Mouse (Mus musculus) urinary bladder, postnatal 14 days (tissue): ENCODE measurements around the gene Gemin5.
A peak's percentile ranks its signal among the peaks of the same experiment; 100 is the strongest.
"Not testable (repeated sequence)": the region's sequence is repeated elsewhere in the genome, so short reads cannot be mapped to it uniquely, and the experiment has no call there.

ENCODE experiments used
- DNase-seq: peaks from one replicate; pipeline ENCODE4 v3.0.0; 2021; ENCODE audit warnings: low spot score

The Gemin5 gene

DNA sequence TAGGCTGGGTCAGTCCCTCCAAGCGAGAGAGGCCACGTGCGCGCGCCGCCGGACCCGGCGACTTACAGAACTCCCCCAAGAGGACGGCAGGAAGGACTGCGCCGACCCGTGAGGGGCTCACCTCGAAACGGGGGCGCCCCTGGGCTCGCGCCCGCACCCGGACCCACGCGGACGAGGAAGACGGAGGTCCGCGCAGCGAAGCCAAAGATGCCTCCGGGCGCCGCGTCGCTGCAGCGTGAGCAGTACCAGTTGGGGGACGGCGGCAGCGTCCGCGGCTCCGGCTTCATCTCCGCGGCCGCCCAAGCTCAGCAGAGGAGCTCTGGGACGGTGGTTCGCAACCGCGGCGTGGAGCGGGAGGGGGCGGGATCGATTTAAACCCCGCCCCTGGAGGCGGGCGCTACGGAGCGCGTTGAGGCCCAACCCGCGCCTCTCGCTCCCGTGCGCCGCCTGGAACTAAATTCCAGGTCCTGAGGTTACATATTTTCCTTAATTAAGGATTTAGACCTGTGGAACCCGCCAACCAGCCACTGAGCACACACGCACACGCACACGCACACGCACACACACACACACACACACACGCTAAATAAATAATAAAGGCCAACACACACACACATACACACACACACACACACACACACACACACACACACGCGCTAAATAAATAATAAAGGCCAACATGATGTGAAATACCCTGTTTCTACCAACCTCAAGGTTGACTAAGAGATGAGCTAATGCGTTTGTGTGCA, at the start of gene Gemin5:
TSS of gene Gemin5 (minus strand) at position 373 of the 749 bp plus-strand sequence.
- DNase-seq: peak; percentile 85

DNA sequence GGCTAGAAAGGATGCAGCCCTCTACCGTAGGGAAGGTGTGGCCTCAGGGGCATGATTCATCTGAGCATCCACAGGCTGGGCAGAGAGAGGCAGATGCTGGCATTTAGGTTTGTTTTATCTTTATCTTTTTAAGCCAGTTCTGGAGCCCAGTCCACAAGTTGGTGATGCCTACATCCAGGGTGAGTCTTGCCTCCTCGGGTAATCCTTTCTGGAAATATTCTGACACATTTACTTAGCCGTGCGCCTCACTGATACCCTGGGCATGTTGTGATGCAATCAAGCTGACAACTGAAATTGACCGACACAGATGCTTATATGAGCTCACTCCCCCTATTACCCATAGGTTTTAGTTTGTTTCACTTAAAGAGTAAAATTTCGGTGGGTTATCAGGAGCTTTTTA, 48.5 kb upstream of the Gemin5 start:
- DNase-seq: no peak

DNA sequence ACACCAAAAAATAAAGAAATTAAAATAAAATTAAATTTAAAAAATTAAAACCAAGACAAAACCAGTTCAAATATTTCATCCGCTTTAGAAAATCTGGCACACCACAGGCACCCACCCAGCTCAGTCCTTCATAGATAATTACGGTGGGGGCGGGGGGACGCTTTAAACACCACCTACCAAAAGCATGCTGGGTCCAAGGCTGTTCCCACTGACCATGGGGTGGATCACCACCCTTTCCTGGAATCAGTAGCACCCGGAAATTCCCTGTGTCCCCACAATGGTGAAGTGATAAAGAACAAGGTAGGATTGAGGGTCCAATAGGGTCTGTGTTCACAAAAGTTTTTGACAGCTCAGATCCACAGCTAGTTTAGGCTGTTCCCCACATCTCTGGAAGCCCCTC, 47.5 kb upstream of the Gemin5 start:
- DNase-seq: no peak

DNA sequence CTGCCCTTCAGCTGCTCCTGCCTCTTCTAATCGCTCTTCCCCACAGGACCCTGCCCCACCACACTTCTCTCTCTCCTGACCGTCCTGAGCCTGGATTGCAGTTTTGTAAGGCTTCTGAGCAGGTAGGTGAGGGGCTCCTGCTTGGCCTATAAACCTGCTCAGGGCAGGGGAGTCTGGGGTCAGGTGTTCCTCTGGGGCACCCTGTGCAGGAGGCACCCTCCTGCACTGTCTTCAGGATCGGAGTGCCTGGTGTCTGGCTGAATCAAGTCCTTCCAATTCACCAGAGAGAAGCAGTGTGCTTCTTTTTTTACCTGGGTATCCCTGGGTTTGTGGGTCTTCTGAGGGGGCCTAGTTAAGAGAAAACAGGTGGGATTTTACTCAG, 46.7 kb upstream of the Gemin5 start:
- not testable (repeated sequence) for DNase-seq

DNA sequence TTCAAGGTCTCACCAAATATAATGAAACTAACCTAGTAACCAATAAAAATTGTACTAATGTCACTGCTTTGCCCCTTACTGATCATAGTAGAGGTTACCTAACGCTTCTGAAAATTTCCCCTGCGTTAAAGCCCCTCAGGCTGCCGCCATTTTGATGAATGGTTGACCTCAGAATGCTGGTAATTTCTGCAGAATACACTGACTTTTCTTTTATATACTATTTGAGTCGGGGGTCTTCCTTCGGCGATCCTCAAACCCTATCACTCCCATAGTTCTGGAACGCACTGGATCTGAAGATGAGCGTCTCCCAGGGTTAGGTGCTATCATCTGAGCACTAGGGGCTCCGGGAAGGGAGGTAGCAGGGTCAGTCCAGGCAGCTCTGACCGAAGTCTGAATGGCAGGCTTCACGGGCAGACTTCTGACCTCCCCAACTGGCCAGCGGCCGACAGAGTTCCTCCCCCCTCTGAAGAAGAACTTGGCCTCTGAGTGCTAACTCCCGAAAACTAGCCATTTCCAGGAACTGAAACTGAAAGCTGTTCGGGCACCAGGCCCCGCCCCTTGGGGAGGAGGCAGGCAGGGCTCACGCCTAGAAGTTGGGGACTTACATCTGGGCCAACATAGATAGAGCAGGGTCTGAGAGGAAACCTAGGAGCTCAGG, 46.2 kb upstream of the Gemin5 start:
- peak; percentile 83 for DNase-seq

DNA sequence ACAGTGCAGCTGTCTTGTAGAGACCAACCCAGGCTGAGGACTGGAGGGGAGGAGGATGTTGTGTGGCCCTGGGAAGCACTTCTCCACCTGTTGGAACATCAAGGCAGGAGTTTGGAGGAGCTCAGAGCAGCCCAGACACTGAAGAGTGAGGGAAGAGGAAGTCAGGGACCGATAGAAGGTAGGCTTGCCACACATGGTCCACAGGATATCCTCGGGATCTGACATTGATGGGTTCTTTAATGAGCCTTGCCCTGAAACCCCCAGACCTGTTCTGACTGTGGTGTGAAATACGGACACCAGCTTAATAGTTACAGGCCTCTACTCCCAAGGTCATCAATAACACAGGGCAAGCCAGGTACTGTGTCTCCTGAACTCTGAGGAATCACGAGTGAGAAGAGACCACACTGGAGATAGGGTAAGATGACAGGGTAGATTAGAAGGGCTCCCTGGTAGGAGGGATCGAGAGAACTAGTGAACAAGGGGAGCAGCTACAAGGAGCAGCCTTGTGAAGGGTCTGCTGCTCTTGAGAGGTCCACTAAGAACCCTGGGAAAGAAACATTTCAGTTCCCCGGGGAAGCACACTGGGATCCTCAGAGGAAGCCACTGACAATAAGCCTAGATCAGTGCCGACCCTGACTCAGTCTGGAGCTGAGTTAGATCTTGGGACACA, 45.5 kb upstream of the Gemin5 start:
- no peak for DNase-seq

DNA sequence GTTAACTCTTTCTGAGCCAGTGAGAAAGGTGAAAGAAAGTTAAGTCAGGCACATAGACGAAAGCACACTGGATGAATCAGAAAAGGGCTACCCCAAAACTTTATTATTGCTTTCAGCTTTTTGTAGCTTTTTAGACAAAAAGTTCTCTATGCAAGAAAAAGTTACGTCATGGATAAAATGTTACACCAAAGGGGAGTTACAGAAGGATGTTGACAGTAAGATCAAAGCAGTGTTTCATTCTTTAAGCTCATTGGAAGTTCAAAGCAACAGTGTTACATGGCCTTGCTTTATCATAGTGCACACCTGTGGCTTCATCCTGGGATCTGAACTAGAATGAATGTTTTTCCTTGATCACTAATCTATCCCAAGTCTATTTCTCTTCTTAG, 43.3 kb upstream of the Gemin5 start:
- no peak for DNase-seq

DNA sequence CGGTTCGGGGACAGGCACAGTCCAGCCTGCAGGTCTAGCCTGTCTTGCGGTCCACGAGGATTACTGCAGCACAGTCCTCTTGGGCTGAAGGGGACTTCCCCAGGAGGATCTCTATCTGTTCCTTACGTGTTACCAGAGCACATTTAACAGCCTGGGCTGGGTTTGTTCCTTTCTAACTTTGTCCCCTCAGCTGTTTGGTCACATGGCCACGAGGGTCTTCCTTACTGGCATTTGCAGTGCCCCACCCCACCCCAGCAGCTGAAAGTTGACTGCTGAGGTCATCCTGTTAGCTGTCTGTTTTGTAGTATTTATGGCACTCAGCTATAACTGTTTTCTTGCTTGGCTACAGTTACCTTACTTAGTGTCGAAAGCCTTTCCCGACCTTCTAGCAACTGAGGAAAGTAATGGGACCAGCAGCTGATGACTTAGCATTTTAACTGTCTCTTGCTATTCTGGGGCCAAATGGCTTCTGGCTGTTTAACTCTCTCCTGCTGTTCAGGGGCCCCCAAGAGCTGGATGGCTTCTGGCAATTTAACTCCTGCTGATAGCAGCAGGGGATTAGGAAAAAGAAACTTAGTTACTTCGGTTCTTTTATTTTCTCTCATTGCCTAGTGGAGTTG, 42.8 kb upstream of the Gemin5 start:
- no peak for DNase-seq

DNA sequence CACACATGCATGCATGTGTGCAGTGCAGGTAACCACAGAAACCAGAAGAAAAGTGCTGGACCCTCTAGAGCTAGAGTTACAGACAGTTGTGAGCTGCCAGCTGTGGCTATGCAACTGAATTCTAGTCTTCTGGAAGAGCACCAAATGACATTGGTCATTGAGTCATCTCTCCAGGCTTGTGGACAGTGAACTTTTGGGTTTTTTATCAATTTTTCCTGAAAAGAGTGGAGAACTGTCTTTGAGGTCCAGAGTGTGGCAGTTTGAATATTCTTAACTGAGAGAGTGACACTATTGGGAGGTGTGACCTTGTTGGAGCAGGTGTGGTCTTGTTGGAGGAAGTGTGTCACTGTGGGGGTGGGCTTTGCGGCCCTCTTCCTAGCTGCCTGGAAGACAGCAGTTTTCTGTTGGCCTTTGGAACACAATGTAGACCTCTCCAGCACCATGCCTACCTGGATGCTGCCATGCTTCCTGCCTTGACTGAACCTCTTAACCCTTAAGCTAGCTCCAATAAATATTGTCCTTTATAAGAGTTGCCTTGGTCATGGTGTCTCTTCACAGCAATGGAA, 42.1 kb upstream of the Gemin5 start:
- no peak for DNase-seq

DNA sequence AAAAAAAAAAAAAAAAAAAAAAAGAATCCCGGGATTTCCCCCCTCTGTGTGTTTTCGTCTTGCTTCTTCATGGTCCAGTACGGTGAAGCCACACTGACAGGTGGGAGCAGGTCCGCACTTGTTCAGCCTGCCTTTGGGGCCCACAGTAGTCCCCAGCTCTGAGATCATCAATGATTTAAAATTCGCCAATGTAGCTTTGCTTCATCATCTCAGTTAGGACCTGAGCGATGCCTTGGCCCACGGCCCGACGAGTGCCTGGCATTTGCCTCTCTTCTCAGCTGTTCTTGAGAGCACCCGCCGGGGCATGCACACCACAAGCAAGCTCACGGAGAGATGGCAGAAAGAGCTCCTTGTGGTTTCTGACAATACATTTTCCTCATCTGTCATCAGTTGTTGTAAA, 32.7 kb upstream of the Gemin5 start:
- no peak for DNase-seq

DNA sequence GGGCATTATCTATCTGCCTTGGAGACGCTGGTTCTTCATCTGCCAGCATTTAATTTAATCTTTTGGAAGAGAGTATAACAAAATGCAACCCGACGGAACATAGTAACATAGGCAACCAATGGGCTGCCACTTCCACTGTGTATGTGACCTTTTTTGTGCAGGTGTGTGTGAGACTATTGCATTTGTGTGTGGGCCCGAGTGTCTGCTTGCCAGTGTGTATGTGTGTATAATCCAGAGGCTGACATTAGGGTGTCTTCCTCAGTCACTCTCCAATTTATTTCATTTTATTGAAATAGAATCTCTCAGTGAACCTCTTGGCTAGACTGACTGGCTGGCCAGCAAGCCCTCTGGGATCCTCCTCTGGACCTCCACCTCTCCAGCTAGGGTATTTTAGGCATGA, 31.9 kb upstream of the Gemin5 start:
- DNase-seq: no peak

DNA sequence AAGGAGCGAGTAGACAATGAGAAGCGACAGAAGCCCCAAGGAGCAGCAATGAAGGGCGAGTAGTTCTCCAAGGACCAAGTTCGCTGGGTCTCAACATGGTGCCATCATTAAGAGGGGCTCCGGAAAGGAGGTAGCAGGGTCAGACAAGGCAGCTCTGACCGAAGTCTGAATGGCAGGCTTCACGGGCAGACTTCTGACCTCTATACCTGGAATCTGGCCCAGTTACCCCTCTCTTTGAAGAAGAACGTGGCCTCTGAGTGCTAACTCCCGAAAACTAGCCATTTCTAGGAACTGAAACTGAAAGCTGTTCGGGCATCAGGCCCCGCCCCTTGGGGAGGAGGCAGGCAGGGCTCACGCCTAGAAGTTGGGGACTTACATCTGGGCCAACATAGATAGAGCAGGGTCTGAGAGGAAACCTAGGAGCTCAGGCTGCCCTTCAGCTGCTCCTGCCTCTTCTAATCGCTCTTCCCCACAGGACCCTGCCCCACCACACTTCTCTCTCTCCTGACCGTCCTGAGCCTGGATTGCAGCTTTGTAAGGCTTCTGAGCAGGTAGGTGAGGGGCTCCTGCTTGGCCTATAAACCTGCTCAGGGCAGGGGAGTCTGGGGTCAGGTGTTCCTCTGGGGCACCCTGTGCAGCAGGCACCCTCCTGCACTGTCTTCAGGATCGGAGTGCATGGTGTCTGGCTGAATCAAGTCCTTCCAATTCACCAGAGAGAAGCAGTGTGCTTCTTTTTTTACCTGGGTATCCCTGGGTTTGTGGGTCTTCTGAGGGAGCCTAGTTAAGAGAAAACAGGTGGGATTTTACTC, 31.1 kb upstream of the Gemin5 start, which contains the start of the genes Igtp and Irgm2:
TSS of gene Igtp (plus strand) at position 328 of the 809 bp plus-strand sequence.
TSS of gene Irgm2 (plus strand) at position 390 of the 809 bp plus-strand sequence.
- peak; percentile 77 for DNase-seq

DNA sequence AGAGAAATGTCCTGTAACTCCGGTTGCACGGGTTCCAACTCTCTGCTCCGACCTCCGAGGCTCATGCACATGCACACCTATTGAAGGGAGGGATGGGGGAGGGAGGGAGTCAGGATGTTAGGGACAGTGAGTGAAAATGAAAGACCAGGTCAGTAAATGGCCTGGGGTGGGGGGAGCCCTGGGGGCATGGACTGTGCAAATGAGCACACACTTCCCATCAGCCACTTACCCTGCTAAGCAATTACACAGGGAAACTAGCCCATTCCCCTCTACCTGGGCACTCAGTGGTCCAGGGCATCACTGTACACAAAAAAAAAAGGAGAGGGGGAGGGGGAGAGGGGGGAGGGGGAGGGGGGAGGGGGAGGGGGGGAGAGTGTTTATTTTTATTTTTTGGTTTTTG, 30.3 kb upstream of the Gemin5 start:
- DNase-seq: no peak

DNA sequence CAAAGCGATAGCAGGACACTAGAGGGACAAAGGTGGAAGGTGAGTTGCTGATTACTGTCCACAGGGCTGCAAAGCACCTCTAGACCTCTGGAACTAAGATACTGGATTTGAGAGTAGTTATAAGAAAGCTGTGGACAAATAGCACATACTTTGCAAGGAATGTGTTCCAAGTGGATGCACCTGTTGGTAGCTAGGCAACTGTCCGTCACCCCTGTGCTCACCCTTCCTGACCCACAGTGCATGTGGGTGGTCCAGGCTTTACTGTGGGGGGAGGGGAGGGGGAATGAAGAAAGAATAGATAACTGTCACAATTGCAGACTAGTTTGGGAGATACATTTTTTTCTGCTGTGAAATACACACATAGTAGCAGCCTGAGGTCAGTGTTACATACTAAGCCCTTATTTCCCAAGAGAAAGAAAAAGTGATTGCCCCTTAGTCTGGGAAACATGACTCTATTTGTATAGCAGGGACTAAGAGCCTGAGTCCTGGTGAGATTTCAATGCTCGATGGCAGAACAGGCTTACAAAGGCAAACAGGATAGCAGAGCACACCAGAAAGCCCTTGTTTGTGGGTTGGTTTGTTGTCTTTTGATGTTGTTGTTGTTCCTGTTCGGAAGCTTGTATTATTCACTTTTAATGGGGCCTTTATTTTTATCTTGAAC, 25.7 kb upstream of the Gemin5 start:
- no peak for DNase-seq

DNA sequence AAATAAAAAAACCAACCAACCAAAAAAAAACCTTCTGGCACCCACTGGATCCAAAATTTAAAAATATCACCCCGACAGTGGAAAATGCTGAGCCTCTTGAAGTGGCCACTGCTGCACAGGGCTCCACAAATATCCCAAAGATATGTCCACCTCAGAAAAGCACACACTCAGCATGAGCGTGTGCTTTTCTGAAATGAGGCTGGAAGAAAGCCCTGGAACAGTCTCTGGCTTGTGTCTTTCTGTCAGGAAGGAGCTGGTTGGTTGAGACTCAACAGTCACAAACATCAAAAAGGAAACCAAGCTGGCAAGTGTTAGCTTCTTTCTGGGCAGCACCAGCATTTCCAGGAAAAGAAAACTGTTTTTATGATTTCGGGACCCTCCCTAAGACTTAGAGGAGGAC, 25.0 kb upstream of the Gemin5 start:
- DNase-seq: no peak

DNA sequence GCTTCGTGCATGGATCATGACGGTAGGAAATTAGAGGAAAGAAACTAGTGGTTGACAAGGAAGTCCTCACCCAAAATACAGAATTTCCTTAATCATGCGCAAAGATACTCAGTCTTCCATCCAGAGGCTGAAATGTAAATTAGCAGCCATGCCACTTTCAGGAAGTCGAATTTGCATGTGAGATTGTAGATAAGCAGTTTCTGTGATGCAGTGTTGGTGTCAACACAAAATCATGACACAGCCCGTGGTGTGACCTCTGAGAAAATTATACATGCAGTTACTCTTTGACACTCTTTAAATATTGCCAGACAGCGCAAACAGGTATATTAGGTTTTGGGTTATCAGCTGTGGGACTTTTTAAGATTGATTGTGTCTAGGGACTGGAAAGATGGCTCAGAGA, 21.3 kb upstream of the Gemin5 start:
- no peak for DNase-seq

DNA sequence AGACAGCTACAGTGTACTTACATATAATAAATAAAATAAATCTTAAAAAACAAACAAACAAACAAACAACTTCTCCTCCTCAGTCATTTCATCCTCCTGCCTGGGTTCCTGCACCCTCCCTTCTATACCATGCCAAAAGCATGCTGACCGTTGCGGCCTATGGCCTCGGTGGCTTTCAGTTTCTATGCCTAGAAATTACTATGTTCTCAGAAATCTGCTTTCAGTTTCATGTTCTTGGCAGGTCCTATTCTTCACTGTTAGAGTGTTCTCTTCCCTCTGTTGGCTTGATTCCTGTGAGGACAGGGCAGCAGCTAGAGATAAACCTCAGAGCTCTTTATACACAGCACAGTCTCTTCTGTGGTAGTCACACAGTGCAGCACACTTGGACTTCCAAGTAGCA, 15.2 kb upstream of the Gemin5 start:
- no peak for DNase-seq

DNA sequence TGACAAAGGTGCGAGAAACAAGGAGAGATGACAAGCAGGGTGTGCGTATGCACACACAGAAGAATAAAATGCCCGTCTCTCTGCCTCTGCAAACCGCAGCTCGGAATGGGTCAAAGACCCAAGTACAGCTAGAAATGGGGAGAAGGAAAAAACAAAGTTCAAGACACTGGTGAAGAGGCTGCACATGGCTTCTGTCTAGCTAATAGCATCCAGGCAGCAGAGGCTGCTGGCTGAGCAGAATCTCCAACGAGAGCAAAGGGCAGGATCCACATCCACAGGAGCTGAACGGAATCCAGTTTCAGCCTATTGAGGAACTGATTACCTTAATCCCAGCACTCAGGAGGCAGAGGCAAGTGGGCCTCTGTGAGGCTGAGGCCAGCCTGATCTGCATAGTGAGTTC, 12.4 kb upstream of the Gemin5 start:
- no peak for DNase-seq

DNA sequence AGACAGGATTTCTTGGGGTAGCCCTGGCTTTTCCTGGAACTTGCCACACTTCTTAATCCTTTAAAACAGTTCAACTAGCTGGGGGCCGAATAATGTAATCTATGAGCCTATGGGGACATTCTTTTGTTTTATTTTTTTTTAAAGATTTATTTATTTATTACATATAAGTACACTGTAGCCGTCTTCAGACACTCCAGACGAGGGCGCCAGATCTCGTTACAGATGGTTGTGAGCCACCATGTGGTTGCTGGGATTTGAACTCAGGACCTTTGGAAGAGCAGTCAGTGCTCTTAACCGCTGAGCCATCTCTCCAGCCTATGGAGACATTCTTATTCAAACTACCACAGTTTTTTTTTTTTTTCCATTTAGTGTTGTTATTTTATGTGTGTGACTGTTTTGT, 11.6 kb upstream of the Gemin5 start:
- DNase-seq: not testable (repeated sequence)

DNA sequence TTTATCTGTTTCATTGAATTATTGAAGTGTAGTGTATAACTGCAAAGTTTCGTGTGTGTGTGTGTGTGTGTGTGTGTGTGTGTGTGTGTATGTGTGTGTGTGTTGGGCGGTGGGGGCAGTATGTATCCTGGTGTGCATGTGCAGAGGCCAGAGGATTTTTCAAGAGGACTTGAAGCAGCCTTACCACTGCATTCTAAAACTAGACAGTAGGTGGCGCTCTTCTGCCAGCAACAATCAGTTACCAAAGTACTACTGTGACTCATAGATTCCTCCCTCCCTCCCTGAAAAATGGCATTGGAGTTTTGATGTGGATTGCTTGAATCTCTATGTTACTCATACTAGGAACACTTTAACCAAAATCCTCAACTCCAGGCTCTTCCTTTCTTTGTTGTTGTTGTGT, 11.2 kb upstream of the Gemin5 start:
- DNase-seq: peak; percentile 77
